ENCODE assay signal across 16 mouse cellular contexts in genomic region chr17:5994606-5995005, GRCm38 (mm10). TPM values are rescaled to one million over a fixed set of nuclear protein-coding genes. Genes with fewer than 3 reads are reported as not detected.
A peak's percentile ranks its signal among the peaks of the same experiment; 100 is the strongest.
DNase-seq lines count a peak whose midpoint lies in the region; TF ChIP-seq lines count a peak whose summit lies in the region.
"Had no signal": no experiment of that assay in that cellular context is flagged by ENCODE, and none has a peak within 500 bp of the region (broad histone marks: within the 10 kb centered on the region; RNA-seq: fewer than 3 reads in every experiment).

No protein-coding gene starts in this region.

- no peak for TF ChIP-seq EP300 in heart, adult 2 months (IDR thresholded peaks at IDR 0.05; ENCODE audit: insufficient read depth, low read depth, low read length)

- no peak for TF ChIP-seq CTCF in heart, adult 2 months (IDR thresholded peaks at IDR 0.05)

- peaks cover 6% of the 10 kb centered on the region for H3K36me3 ChIP-seq in heart, adult 2 months (ENCODE audit: control insufficient read depth, insufficient read depth, low read length)
- H3K36me3 ChIP-seq in myocyte (ENCODE audit: control insufficient read depth, insufficient read depth): peaks cover 12% of the 10 kb centered on the region
- H3K36me3 ChIP-seq: embryonic facial prominence, embryonic 10.5 days; neural tube, embryonic 13.5 days had no signal

- peaks cover 14% of the 10 kb centered on the region for H3K4me1 ChIP-seq in heart, adult 2 months (ENCODE audit: control insufficient read depth, insufficient read depth, low read length)
- H3K4me1 ChIP-seq: neural tube, embryonic 13.5 days had no signal

- H3K4me3 ChIP-seq in heart, adult 2 months: no peak overlapping the region
- no peak overlapping the region for H3K4me3 ChIP-seq in myocyte
- H3K4me3 ChIP-seq: embryonic facial prominence, embryonic 10.5 days; intestine, embryonic 15.5 days; neural tube, embryonic 13.5 days had no signal

- TF ChIP-seq POLR2A in heart, adult 2 months (IDR thresholded peaks at IDR 0.05; ENCODE audit: insufficient read depth, low read depth, low read length): no peak
- no peak for TF ChIP-seq POLR2A in myocyte (IDR thresholded peaks at IDR 0.05; ENCODE audit: insufficient read length, low read depth)

- no peaks in the 10 kb centered on the region for H3K27me3 ChIP-seq in heart, adult 2 months (ENCODE audit: control insufficient read depth, insufficient read depth, low read length)
- H3K27me3 ChIP-seq in myocyte (ENCODE audit: control insufficient read depth, insufficient read depth, insufficient read length): no peaks in the 10 kb centered on the region
- H3K27me3 ChIP-seq: CH12.LX; intestine, embryonic 15.5 days; neural tube, embryonic 13.5 days had no signal

- DNase-seq in heart, adult 2 months: peak in 1 of 2 experiments; percentile 54
- DNase-seq in heart, postnatal 4 days: no peak
- DNase-seq in lung, postnatal 36 days: peak; percentile 28
- no peak for DNase-seq in lung, postnatal 4 days
- peak; percentile 58 for DNase-seq in Muller cell, postnatal 12 days (ENCODE audit: inconsistent ontology term)
- DNase-seq in kidney, postnatal 4 days: no peak
- DNase-seq in embryo, embryonic 10 days (ENCODE audit: low spot score): no peak
- DNase-seq: cerebellum, adult 18-20 months; forebrain, postnatal 0 days; kidney, postnatal 25 days; midbrain, embryonic 14.5 days had no signal

- intact Hi-C loops in heart, adult 2 months (cut with DNase I): loop anchor here (1.0 kb wide), 1 partner anchor 53 kb away; the partner anchor contains the start of gene Synj2

- no peak overlapping the region for H3ac ChIP-seq in myocyte (ENCODE audit: control insufficient read depth, insufficient read length)

- H3K9ac ChIP-seq in heart, adult 2 months (ENCODE audit: low read depth, low read length): no peak overlapping the region
- H3K9ac ChIP-seq: forebrain, postnatal 0 days; intestine, embryonic 15.5 days; neural tube, embryonic 13.5 days had no signal

- H3K4me2 ChIP-seq in myocyte (ENCODE audit: low read depth): peak overlapping the region; percentile 52
- H3K4me2 ChIP-seq: intestine, embryonic 15.5 days; neural tube, embryonic 13.5 days had no signal

- WGBS in heart, adult 2 months: 44% methylated on average over 6 of the region's 6 CpGs

- peak overlapping the region; percentile 26 for H3K27ac ChIP-seq in heart, adult 2 months
- H3K27ac ChIP-seq: embryonic facial prominence, embryonic 10.5 days; intestine, embryonic 15.5 days; neural tube, embryonic 13.5 days had no signal

- H3K79me2 ChIP-seq in heart, adult 2 months (replicated peaks; ENCODE audit: control insufficient read depth, insufficient read depth, low read length): no peaks in the 10 kb centered on the region
- H3K79me2 ChIP-seq in myocyte (ENCODE audit: control insufficient read depth, insufficient read depth): peaks cover 40% of the 10 kb centered on the region

TF ChIP-seq in myocyte, 11 proteins besides CTCF, POLR2A, EP300 and RAD21:
- TF ChIP-seq MYOD1 (IDR thresholded peaks at IDR 0.05; ENCODE audit: control insufficient read depth in 1 of 3, insufficient read length in 2 of 3, low read depth in 2 of 3) (peak in 1 of 3 experiments; percentile 14), E2F4 (IDR thresholded peaks at IDR 0.05; ENCODE audit: insufficient read depth) (no peak)
TF ChIP-seq in myocyte: peak in this region for 1.

RNA-seq across cellular contexts. Expression of gene Synj2, which starts 53.5 kb away (rescaled TPM):
- total RNA-seq in heart, adult 2 months (2021): 10 to 100 TPM; 43.7 to 58.1 TPM
- 21.2 and 25.8 TPM in 2 replicates for polyA plus RNA-seq in heart, adult 2 months (2012; rRNA removed)
- total RNA-seq in heart, postnatal 4 days (2021): 10 to 100 TPM; 26.5 to 28.6 TPM
- polyA plus RNA-seq in myocyte (2012; fragmentation: generic; extraction: Trizol): 32.1 TPM

Comparison
In these comparisons a context has a peak if more than half of its experiments do, and no peak if none do; other contexts are left out.
1. DNase-seq: peak in lung, postnatal 36 days (single experiment) and Muller cell, postnatal 12 days (single experiment); none in heart, postnatal 4 days (single experiment), lung, postnatal 4 days (0 of 2), kidney, postnatal 4 days (0 of 2) and embryo, embryonic 10 days (single experiment).